Mouse (Mus musculus) right cerebral cortex, adult 18-20 months (tissue): ENCODE results near the gene Rap1a.

ENCODE experiments used
- DNase-seq: peaks from one replicate; pipeline ENCODE4 v3.0.0; 2022; ENCODE audit warnings: mixed read lengths

Gene Rap1a

DNA sequence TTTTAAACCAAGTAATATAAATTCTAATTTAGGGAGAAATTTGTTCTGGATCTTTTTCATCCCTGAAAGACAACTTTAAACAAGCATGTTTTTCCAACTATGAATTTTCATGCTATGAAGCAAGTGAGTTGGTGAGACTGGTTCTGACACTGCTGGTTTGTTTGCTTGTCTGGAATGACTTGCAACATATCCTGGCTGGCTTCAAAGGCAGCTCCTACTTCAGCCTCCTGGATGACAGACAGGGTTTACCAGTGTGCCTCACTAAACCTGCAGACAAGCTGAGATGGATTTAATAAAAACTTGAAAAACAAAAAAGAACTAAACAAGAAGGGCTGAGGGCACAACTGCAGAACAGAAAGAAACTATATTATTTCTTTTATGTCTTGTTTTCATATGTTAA lies 43.0 kb downstream of the Rap1a start:
- no peak for DNase-seq

DNA sequence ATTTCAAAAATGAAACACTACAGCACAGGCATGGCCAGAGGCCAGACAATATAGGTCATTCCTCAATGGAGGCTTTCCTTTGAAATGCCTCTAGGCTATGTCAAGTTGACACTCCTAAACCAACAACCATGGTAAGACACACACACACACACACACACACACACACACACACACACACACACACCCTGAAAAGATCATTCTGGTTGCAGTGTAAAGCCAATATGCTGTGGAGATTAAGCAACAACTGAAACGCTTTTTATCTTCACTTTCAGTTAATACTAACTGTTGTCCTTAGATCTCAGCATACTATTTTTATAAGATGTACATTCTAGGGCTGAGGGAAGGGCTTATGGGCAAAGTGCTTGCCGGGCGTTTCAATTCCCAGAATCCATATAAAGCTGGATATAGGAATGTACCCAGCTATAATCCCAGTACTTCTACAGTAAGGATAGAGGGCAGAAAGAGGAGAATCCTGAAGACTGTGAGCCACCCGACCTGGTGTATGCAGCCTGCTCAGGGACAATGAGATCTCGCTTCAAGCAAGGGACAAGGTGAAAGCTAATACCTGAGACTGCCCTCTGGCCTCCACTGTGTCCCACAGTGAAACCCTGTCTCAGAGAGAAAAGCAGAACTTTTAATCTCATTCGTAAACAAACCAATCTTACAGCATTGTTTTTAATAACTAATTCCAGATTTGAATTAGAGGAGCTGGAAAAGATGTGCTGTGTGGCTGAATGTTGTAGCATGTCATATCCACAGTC lies 43.6 kb downstream of the Rap1a start:
- no peak for DNase-seq

DNA sequence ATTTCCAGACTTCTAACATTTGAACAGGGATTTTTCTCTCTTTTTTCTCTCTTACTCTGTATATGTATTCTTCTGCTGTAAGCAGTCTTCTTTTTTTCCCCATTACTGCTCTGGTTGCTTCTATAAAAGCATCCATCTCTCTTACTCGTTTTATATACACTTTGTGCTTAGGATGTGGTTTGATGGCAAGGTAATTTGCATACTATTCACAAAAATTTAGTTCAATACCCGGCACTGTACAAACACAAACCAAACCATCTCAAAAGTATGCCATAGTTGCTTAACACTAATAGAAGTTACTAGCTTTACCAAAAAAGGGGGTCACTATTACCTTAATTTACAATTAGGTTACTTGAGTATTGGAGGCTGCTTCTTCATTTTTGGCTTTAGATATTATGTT lies 44.6 kb downstream of the Rap1a start:
- DNase-seq, result no peak

DNA sequence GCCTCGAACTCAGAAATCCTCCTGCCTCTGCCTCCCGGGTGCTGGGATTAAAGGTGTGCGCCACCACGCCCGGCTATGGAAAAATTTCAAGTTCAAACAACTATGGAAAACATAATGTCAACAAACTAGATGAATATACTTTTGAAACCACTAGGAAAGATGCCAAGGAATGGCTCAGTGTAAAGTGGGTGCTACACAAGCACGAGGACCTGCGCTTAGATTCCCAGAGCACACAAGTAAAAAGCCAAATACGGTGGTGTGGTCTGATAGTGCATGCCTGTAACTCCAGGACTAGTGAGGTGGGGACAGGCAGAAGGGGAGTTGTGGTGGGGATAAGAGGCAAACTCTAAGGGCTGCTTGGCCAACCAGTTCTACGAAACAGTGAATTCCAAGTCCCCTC lies 46.0 kb downstream of the Rap1a start:
- DNase-seq, result no peak

DNA sequence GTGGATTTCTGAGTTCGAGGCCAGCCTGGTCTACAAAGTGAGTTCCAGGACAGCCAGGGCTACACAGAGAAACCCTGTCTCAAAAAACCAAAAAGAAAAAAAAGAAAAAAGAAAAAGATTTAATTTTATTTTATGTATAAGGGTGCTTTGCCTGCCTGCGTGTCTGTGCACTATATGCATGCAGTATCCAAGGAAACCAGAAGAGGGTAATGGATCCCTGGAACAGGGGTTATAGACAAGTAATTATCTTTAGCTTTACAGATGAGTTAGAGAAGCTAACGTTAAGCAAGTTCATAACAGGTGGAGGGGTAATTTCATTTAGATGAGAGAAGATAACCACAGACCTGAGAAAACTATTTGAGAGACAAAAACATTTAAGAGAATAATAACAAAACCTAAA lies 47.0 kb downstream of the Rap1a start:
- DNase-seq, result no peak

DNA sequence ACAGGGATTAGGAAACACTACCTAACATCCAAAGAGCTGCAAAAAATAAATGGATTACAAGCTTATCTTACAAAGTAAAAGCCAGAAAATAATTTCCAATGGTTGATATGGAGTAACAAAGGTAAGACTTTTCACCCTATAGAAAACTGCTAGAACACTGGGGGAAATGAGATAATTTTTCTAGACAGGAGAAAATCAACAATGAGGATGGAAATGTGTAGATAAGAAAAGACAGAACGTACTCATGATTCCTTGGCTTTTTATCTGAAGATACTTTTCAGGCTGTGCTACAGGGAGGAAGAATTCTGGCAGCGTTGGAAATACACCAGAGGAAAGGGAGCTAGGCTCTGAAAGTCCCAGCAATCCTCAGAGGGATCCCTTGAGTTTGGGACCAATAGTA lies 50.3 kb downstream of the Rap1a start:
- DNase-seq, result no peak

DNA sequence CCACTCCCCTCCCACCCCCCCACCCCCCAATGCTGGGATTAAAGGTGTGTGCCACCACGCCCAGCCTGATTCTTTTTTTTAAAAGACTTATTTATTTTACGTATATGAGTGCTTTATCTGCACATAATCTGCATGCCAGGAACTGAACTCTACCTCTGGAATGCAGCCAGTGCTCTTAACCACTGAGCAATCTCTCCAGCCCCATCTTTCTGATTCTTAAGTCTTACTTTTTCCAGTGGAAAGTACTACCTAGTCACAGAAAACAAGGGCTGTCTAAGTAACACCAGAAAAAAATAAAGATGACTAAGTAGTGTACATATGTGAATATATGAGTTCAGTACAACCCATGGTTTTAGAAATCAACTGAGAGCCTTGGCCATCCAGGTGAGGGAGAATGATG lies 54.6 kb downstream of the Rap1a start:
- DNase-seq, result no peak

DNA sequence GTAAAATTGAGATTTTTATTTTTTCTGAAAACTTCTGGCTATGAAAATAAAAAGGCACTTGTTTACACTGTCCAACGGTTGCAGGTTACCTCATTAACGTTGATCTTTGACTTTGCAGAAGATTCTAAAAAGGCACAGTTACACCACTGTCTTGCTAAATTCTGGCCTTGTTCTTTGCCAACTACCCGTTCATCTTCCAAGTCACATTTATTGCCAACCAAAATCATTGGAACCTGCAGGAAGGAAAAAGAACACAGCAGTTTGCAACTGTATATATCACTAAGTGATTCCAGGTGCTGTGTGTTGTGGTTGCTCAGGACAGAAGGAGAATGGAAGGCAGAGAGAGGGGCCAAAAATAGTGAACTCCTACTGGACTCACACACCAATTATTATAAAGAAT lies 63.5 kb downstream of the Rap1a start:
- DNase-seq, result no peak

DNA sequence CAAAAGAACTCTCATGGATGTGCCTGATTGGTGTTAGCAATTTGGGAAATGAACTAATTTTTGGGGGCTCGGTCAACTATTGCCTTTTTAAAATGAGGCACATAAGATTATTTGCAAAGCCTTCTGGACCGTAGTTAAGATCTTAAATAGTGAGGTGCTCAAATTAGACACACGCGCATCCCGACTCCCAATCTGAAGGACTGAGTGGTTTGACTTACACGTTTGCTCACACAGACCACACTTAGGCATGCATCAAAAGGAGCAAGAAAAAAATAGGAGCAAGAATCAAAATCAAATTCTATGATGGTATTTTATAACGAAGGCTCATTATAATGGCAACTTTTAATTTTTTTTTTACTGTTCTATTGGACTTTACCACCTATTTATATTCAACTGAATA lies 64.1 kb downstream of the Rap1a start:
- DNase-seq, result no peak

DNA sequence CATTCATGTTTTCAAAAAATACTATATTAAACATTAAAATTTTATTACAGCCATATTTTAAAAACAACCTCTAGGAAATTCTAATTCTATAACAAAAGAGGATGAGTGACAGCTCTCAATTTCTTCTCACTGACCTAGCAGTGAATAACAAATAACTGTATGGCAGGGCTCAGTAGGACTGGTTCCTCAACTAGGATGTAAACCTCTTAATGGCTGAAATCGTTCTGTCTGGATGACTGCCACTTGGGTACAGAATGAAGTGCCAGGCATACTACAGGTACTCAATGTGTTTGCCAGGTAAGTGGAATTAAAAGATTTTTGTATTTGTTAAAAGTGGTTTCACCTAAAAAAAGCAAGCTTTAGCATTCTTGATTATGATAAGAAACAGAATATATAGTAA lies 65.0 kb downstream of the Rap1a start:
- no peak for DNase-seq

DNA sequence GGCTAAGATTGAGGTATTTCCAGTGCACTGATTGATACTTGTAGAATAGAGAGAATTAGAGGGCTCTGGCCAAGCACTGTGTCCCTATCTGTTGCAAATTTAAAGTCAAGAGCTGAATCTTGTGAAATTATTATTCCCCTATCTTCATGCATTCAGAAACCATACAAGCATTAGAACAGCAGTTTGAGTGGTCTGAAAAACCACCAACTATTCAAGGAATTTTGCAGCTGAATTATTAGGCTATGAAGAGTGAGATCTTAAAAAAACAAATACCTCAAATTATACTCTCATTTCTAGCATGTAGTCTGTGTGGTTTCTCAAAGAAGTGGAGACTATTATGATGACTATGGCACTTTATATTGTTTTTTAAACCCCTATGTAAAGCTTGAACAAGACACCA lies 65.9 kb downstream of the Rap1a start:
- DNase-seq, result no peak

DNA sequence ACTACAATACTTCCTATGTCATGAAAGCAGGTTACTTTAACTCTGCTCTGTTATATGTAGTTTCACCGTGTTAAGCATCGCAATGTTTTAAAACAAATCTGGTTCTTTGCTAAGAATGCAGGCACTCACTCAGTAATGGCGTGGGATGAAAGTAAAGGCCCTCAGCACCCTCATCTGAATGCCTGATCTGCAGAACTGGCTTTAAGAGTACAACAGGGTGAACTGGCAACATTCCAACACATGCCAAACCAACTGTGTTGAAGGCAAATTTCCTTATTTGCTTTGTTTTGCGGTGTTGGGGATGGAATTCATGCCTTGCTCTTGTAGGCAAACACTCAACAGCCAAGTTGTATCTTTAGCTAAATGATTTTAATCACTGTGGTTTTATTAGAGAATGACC lies 67.6 kb downstream of the Rap1a start:
- no peak for DNase-seq

DNA sequence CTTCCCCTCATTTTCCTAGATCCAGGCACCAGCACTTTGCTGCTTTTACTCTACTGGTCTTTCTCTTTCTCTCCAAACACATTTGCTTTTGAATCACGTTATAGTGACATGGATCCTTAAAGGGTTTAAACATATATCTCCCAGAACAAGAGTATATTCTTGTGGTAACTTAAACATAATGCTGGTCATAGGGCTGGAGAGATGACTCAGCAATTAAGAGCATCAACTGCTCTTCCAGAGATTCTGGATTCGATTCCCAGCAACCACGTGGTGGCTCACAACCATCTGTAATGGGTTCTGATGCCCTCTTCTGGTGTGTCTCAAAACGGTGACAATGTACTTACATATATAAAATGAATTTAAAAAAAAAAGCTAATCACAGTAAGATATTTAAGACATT lies 68.8 kb downstream of the Rap1a start:
- no peak for DNase-seq

DNA sequence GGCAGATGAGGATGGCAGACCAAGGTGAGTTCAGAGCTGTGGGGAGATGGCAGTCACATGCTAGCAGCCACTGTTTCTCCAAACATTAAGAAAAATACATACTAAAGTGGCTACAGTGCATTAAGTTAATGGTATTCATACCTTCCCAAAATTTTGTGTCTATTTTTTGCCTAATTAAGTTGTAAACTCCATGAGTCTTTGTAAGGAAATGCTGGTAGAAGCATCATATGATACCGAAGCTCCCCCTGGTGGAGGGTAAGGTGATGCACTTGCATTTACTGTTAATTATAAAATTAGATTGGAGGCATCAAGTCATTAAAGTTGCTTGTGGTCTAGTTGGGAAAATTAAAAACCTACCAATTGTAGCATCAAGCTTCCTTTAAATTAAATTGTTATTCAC lies 75.1 kb downstream of the Rap1a start:
- DNase-seq, result peak; percentile 63

DNA sequence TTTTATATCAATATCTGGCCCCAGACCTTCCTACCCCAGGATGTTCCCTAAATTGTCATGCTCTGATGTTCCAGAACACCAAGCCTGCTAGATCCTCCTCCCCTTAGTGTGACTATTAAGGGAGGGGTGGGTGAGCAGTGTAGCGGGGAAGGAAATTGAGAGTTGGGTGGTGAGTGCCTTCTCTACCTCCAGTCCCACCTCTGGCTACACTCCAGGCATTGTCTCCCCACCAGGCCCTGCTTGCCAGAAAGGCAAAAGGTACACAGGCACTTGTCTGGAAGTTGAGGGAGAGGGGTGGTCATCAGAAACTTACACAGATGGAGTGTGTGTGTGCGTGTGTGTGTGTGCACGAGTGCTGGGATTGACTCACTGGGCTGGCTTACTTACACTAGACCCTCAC lies 78.6 kb downstream of the Rap1a start:
- no peak for DNase-seq

DNA sequence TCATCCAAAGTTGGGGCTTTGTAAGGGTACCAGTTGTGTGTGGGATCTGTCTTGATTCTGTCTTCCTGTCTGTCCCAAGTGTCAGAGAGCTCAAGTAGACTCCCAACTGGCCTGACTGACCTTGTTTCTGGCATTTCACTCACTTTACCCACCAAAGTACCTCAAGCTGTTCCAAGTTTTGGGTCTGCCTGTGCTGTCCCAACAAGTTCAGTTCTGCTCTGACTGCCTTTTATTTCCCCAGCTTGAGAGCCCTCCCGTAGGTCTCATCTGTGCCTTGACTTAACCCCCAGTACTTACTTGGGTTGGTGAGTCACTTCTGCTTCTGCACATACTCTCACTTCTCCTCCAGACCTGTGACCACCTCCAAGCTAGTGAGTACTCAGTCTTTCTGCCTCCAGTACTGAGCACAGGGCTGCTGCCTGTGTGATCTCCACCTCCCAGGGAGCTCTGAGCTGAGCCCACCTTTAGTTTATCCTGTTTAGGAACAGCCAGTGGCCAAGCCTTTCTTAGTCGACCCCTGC lies 79.4 kb downstream of the Rap1a start:
- DNase-seq, result no peak

DNA sequence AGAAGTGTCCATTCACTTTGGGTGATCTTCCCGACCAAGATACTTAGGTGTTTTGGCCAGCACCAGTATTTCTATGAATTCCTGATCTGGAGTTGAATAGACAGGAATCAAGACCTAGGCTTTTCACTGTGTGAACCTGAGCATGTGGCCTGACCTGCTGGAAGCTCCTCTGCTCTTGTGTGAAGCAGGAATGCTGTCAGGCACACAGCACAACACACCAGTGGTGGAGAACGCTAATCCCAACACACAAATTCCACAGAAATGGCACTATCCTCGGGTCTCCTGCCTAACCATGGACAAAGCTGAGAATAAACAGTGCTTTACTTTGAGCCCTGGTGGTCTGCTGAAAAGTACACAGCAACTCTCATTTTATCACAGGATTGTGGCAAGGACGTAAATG lies 80.6 kb downstream of the Rap1a start:
- DNase-seq, result no peak

DNA sequence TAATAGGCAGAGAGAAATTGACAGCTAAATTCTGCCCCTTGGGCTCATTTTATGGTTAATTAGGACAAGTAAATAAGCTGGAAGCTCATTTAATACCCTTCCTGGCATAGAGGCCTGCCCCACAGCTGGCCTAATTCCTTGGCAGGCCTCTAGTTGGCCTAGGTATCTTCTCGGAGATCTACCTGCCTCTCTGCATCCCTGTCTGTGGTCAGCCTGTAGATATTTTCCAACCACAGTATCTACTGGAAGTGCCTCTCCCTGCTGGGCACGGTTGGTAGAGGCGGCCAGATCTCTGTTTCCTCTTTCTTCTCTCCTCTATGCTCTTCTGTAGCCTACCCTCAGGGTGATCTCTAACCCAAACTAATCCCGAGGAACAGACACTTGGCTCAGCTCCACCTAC lies 81.2 kb downstream of the Rap1a start:
- no peak for DNase-seq

DNA sequence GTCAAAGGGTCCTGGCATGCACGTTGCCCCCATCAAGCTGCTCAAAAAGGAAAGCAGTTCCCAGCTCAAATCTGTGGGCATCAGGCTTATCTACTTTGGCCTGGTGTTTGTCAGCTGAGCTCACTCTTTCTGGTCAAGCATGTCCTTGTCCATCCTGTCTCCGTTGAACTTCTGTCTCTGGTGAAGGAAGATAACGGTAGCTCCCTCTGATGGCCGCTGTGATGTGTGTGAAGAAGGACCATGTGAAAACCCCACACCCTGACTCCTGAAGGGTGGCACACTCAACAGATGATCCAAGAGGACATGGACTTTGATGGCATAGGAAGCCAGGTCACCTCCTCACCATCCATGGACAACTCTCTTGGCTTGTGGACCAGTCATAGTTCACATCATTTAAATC lies 82.4 kb downstream of the Rap1a start:
- no peak for DNase-seq

DNA sequence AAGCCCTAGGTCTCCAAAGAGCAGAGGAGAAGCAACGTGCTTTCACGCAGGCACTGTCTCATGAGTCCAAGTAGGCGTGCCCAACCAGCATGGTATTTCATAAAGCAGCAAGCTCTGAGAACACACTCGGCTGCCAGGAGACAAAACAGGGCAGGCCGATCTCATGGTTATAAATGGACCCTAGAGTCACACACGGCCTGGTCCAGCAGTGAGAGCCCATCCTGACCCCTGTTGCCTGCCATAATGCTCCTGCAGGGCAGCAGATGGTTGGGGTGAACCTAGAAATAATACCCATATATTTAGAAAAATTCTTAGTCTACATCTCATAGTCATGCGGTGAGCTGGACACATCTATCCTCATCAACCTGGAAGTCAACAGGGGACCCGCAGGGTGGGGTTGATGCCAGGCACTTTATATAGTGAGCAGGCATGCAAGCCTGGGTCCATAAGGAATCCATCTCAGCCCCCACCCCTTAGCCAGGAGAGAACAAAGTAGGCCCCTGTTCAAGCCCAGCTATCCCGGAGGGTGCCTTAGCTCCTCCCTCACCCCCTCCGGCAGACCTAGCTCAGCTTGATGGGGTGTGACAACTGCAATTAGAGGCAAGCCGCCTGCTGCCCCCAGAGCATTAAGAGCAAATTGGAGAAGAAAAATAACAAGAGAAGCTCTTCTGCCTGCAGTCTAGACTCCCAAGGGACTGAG lies 83.1 kb downstream of the Rap1a start:
- DNase-seq, result no peak

DNA sequence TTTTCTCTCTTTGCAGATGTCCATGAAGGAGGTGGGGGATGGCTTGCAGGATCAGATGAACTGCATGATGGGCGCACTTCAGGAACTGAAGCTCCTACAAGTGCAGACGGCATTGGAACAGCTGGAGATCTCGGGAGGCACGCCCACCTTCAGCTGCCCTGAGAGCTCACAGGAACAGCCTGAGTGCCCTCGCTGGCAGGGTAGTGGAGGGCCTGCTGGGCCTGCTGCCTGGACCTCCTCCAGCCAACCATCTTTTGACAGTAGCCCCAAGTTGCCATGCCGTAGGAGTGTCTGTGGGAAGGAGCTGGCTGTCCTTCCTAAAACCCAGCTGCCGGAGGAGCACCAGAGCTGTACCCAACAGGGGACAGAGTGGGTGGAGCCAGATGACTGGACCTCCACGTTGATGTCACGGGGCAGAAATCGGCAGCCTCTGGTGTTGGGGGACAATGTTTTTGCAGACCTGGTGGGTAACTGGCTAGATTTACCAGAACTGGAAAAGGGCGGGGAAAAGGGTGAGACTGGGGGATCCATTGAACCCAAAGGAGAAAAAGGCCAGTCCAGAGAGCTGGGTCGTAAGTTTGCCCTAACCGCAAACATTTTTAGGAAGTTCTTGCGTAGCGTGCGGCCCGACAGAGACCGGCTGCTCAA lies 84.7 kb downstream of the Rap1a start:
- peak; percentile 78 for DNase-seq

DNA sequence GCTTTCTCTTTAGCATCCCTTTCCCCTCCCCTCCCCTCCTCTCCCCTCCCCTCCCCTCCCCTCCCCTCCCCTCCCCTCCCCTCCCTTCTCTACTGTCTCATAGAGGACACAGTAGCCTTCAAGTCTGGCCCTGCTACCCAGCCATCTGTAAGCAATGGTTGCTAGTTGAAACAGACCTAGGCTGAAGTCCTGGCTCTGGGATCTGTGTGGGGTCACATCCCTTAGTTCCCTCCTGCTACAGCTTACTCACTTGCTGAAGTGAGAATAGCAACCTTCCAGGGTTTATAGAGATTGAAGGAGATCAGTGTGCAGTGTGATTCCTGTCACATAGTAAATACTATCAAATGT lies 86.3 kb downstream of the Rap1a start:
- DNase-seq, result no peak

DNA sequence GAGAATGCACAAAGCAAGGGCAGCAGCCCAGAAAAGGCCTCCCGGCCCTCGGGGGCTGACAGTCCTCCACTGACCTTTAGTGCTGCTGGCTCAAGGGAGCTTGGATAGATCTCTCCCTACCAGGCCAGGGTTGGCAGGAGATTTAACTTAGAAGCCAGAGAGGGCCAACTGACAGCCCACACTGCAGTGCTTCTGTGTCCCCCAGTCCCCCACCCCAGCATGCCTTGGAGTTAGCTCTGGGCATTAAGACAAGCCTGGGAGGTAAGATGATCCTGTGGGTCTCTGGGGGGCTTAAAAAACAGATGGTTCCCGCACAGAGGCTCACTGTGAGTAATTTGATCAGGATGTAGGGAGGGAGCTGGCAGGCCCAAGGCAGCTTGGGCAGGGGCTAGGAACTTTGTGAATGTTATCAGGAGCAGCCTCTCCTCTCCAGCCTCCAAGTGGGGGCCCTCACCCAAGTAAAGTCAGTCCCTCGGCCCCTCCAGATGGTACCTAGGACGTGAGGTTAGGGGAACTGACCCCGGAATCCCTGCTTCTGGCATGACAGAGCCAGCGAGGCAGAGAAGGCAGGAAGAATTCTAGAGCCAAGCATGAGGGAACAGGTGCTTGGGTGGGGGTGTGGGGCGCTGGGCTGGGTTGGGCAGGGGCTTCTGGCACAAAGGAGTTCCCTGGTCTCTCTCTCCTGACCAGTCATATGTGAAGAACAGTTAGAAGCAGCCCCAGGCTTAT lies 86.9 kb downstream of the Rap1a start:
- no peak for DNase-seq

DNA sequence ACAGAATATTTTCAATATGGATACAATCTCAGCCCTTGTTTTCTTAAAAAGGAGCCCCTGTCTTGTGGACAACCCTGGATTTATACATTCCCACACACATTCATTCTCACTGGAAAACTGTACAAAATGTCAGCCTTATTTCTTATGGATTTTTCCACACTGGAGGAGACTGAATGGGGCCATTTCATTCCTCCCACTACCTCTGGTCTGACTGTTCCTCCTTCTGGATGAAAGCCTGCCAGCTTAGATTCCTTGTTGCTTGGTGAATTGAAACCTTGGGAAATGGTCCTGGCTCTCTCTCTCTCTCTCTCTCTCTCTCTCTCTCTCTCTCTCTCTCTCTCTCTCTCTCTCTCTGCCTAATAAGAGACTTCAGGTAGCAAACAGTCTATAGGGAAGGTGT lies 88.3 kb downstream of the Rap1a start:
- no peak for DNase-seq
